Mouse (Mus musculus): ENCODE measurements around the gene Enox2. TPM values are rescaled to one million over a fixed set of nuclear protein-coding genes. Genes with fewer than 3 reads are reported as not detected.

Enox2 gene
- polyA plus RNA-seq, 2 experiments, result 2.2 to 3.1 TPM

GRCm38 (mm10) chrX:49250816-49251215 lies 37.2 kb downstream of the Enox2 start:
- DNase-seq (ENCODE audit: low read depth in 3 of 3, low spot score in 3 of 3), result no peak
- Histone ChIP-seq H3K4me2 (ENCODE audit: low read depth) (no peak overlapping the region), H3K4me1 (replicated peaks; ENCODE audit: control insufficient read depth in 2 of 2, insufficient read depth in 2 of 2, low read length in 1 of 2) (no peaks in the 10 kb centered on the region), H3K27me3 (ENCODE audit: control insufficient read depth, insufficient read depth, low read length) (no peaks in the 10 kb centered on the region), H3K9ac (replicated peaks) (no peak overlapping the region), H3K36me3 (replicated peaks; ENCODE audit: control insufficient read depth, insufficient read depth, low read depth) (no peaks in the 10 kb centered on the region), H3K4me3 (ENCODE audit: insufficient read depth in 1 of 2, low read depth in 2 of 2, low read length in 2 of 2) (no peak overlapping the region), H3K9me3 (ENCODE audit: control insufficient read depth, low read length) (no peaks in the 10 kb centered on the region), H3K27ac (no peak overlapping the region)
- WGBS (ENCODE audit: insufficient replicate concordance), result 63% methylated on average over 4 of the region's 4 CpGs
- TF ChIP-seq CTCF (IDR thresholded peaks at IDR 0.05; ENCODE audit: low read depth) (no peak), EP300 (IDR thresholded peaks at IDR 0.05; ENCODE audit: low read depth) (no peak)
- no peak for ATAC-seq (ENCODE audit: insufficient read depth)

GRCm38 (mm10) chrX:49225792-49226426 lies 62.1 kb downstream of the Enox2 start:
- Histone ChIP-seq H3K4me3 (ENCODE audit: insufficient read depth in 1 of 2, low read depth in 2 of 2, low read length in 2 of 2) (no peak overlapping the region), H3K27ac (no peak overlapping the region), H3K4me1 (replicated peaks; ENCODE audit: control insufficient read depth in 2 of 2, insufficient read depth in 2 of 2, low read length in 1 of 2) (no peaks in the 10 kb centered on the region), H3K9me3 (ENCODE audit: control insufficient read depth, low read length) (no peaks in the 10 kb centered on the region), H3K9ac (replicated peaks) (no peak overlapping the region), H3K4me2 (ENCODE audit: low read depth) (no peak overlapping the region), H3K36me3 (replicated peaks; ENCODE audit: control insufficient read depth, insufficient read depth, low read depth) (no peaks in the 10 kb centered on the region), H3K27me3 (ENCODE audit: control insufficient read depth, insufficient read depth, low read length) (no peaks in the 10 kb centered on the region)
- WGBS (ENCODE audit: insufficient replicate concordance), result 75% methylated on average over 1 of the region's 1 CpGs
- DNase-seq (ENCODE audit: low read depth in 3 of 3, low spot score in 3 of 3) (no peak), ATAC-seq (ENCODE audit: insufficient read depth) (no peak)
- TF ChIP-seq EP300 (IDR thresholded peaks at IDR 0.05; ENCODE audit: low read depth), result no peak
- no peak for TF ChIP-seq CTCF (IDR thresholded peaks at IDR 0.05; ENCODE audit: low read depth)

- Histone ChIP-seq H3K4me3 (ENCODE audit: insufficient read depth in 1 of 2, low read depth in 2 of 2, low read length in 2 of 2) (no peak overlapping the region), H3K9me3 (ENCODE audit: control insufficient read depth, low read length) (no peaks in the 10 kb centered on the region), H3K36me3 (replicated peaks; ENCODE audit: control insufficient read depth, insufficient read depth, low read depth) (no peaks in the 10 kb centered on the region), H3K4me2 (ENCODE audit: low read depth) (no peak overlapping the region), H3K4me1 (replicated peaks; ENCODE audit: control insufficient read depth in 2 of 2, insufficient read depth in 2 of 2, low read length in 1 of 2) (no peaks in the 10 kb centered on the region), H3K9ac (replicated peaks) (no peak overlapping the region), H3K27me3 (ENCODE audit: control insufficient read depth, insufficient read depth, low read length) (no peaks in the 10 kb centered on the region), H3K27ac (no peak overlapping the region)
- DNase-seq (ENCODE audit: low read depth in 3 of 3, low spot score in 3 of 3) (no peak), ATAC-seq (ENCODE audit: insufficient read depth) (no peak)
- TF ChIP-seq EP300 (IDR thresholded peaks at IDR 0.05; ENCODE audit: low read depth) (no peak), CTCF (IDR thresholded peaks at IDR 0.05; ENCODE audit: low read depth) (no peak)
- WGBS (ENCODE audit: insufficient replicate concordance), result 64% methylated on average over 3 of the region's 3 CpGs
Observed at GRCm38 (mm10) chrX:49216422-49216821, 71.6 kb downstream of the Enox2 start.

- WGBS (ENCODE audit: insufficient replicate concordance), result 59% methylated on average over 4 of the region's 4 CpGs
- Histone ChIP-seq H3K36me3 (replicated peaks; ENCODE audit: control insufficient read depth, insufficient read depth, low read depth) (no peaks in the 10 kb centered on the region), H3K27me3 (ENCODE audit: control insufficient read depth, insufficient read depth, low read length) (no peaks in the 10 kb centered on the region), H3K9ac (replicated peaks) (no peak overlapping the region), H3K27ac (no peak overlapping the region), H3K9me3 (ENCODE audit: control insufficient read depth, low read length) (no peaks in the 10 kb centered on the region), H3K4me2 (ENCODE audit: low read depth) (no peak overlapping the region), H3K4me1 (replicated peaks; ENCODE audit: control insufficient read depth in 2 of 2, insufficient read depth in 2 of 2, low read length in 1 of 2) (no peaks in the 10 kb centered on the region), H3K4me3 (ENCODE audit: insufficient read depth in 1 of 2, low read depth in 2 of 2, low read length in 2 of 2) (no peak overlapping the region)
- ATAC-seq (ENCODE audit: insufficient read depth) (no peak), DNase-seq (ENCODE audit: low read depth in 3 of 3, low spot score in 3 of 3) (no peak)
- TF ChIP-seq EP300 (IDR thresholded peaks at IDR 0.05; ENCODE audit: low read depth), result no peak
- TF ChIP-seq CTCF (IDR thresholded peaks at IDR 0.05; ENCODE audit: low read depth), result no peak
Observed at GRCm38 (mm10) chrX:49196386-49196785, 91.7 kb downstream of the Enox2 start.

GRCm38 (mm10) chrX:49181136-49181535 lies 106.9 kb downstream of the Enox2 start:
- Histone ChIP-seq H3K9ac (replicated peaks) (no peak overlapping the region), H3K27me3 (ENCODE audit: control insufficient read depth, insufficient read depth, low read length) (no peaks in the 10 kb centered on the region), H3K4me1 (replicated peaks; ENCODE audit: control insufficient read depth in 2 of 2, insufficient read depth in 2 of 2, low read length in 1 of 2) (no peaks in the 10 kb centered on the region), H3K27ac (no peak overlapping the region), H3K4me3 (ENCODE audit: insufficient read depth in 1 of 2, low read depth in 2 of 2, low read length in 2 of 2) (no peak overlapping the region), H3K9me3 (ENCODE audit: control insufficient read depth, low read length) (no peaks in the 10 kb centered on the region), H3K4me2 (ENCODE audit: low read depth) (no peak overlapping the region), H3K36me3 (replicated peaks; ENCODE audit: control insufficient read depth, insufficient read depth, low read depth) (no peaks in the 10 kb centered on the region)
- WGBS (ENCODE audit: insufficient replicate concordance), result 66% methylated on average over 3 of the region's 3 CpGs
- no peak for TF ChIP-seq EP300 (IDR thresholded peaks at IDR 0.05; ENCODE audit: low read depth)
- TF ChIP-seq CTCF (IDR thresholded peaks at IDR 0.05; ENCODE audit: low read depth), result no peak
- no peak for DNase-seq (ENCODE audit: low read depth in 3 of 3, low spot score in 3 of 3)
- ATAC-seq (ENCODE audit: insufficient read depth), result no peak
